Mouse (Mus musculus): ENCODE data around the gene Nlgn1.

- no peak for TF ChIP-seq POLR2A (IDR thresholded peaks at IDR 0.05; ENCODE audit: low read depth, low read length)
- no peak for TF ChIP-seq CTCF (IDR thresholded peaks at IDR 0.05; ENCODE audit: extremely low read depth, insufficient read depth, insufficient read length, insufficient replicate concordance)
Observed at GRCm38 (mm10) chr3:26026025-26026424, 306.2 kb downstream of the Nlgn1 start.
